Mouse (Mus musculus) embryo, embryonic 11 days (tissue): ENCODE measurements around the gene Ssh2.
A peak's percentile ranks its signal among the peaks of the same experiment; 100 is the strongest.
"Not testable (repeated sequence)": the region's sequence is repeated elsewhere in the genome, so short reads cannot be mapped to it uniquely, and the experiment has no call there.

Experiments
- DNase-seq: peaks from one replicate; pipeline ENCODE4 v3.0.0-alpha.2; 2015

Gene Ssh2

GRCm38 (mm10) chr11:77235267-77235666 lies 19.2 kb downstream of the Ssh2 start:
- DNase-seq = no peak

- DNase-seq = no peak
Measured at GRCm38 (mm10) chr11:77239658-77240345, 23.7 kb downstream of the Ssh2 start.

GRCm38 (mm10) chr11:77240466-77241246 lies 24.6 kb downstream of the Ssh2 start:
- DNase-seq = no peak

GRCm38 (mm10) chr11:77242912-77243311 lies 26.8 kb downstream of the Ssh2 start:
- DNase-seq = peak; percentile 25

GRCm38 (mm10) chr11:77252826-77253225 lies 36.7 kb downstream of the Ssh2 start:
- no peak for DNase-seq

GRCm38 (mm10) chr11:77259441-77259840 lies 43.4 kb downstream of the Ssh2 start:
- DNase-seq = no peak

- no peak for DNase-seq
Measured at GRCm38 (mm10) chr11:77267401-77267800, 51.3 kb downstream of the Ssh2 start.

GRCm38 (mm10) chr11:77276000-77276399 lies 59.9 kb downstream of the Ssh2 start:
- no peak for DNase-seq

- DNase-seq = not testable (repeated sequence)
Measured at GRCm38 (mm10) chr11:77278538-77278937, 62.5 kb downstream of the Ssh2 start.

- no peak for DNase-seq
Measured at GRCm38 (mm10) chr11:77280219-77280618, 64.1 kb downstream of the Ssh2 start.

- DNase-seq = no peak
Measured at GRCm38 (mm10) chr11:77291447-77291846, 75.4 kb downstream of the Ssh2 start.

GRCm38 (mm10) chr11:77293673-77294072 lies 77.6 kb downstream of the Ssh2 start:
- not testable (repeated sequence) for DNase-seq

GRCm38 (mm10) chr11:77297246-77297645 lies 81.2 kb downstream of the Ssh2 start:
- peak; percentile 12 for DNase-seq

GRCm38 (mm10) chr11:77307205-77307604 lies 91.1 kb downstream of the Ssh2 start:
- no peak for DNase-seq

- peak; percentile 64 for DNase-seq
Measured at GRCm38 (mm10) chr11:77308533-77308932, 92.4 kb downstream of the Ssh2 start.

- peak; percentile 43 for DNase-seq
Measured at GRCm38 (mm10) chr11:77317721-77318477, 101.8 kb downstream of the Ssh2 start.

- no peak for DNase-seq
Measured at GRCm38 (mm10) chr11:77318478-77319118, 102.5 kb downstream of the Ssh2 start.

- DNase-seq = no peak
Measured at GRCm38 (mm10) chr11:77321214-77321613, 105.1 kb downstream of the Ssh2 start.

- DNase-seq = no peak
Measured at GRCm38 (mm10) chr11:77330529-77330928, 114.4 kb downstream of the Ssh2 start.

GRCm38 (mm10) chr11:77347273-77347672 lies 131.2 kb downstream of the Ssh2 start:
- DNase-seq = no peak

- DNase-seq = peak; percentile 93
Measured at GRCm38 (mm10) chr11:77348142-77348741, 132.2 kb downstream of the Ssh2 start.

- no peak for DNase-seq
Measured at GRCm38 (mm10) chr11:77348985-77349384, 132.9 kb downstream of the Ssh2 start.

- no peak for DNase-seq
Measured at GRCm38 (mm10) chr11:77349698-77350097, 133.6 kb downstream of the Ssh2 start.
